Mouse (Mus musculus): Measurements from ENCODE around the gene Pcbp1. TPM values are rescaled to one million over a fixed set of nuclear protein-coding genes. Genes with fewer than 3 reads are reported as not detected.
A peak's percentile ranks its signal among the peaks of the same experiment; 100 is the strongest.

Pcbp1 gene
- polyA plus RNA-seq, 1 experiment from 2014 or later, result 331 TPM

DNA sequence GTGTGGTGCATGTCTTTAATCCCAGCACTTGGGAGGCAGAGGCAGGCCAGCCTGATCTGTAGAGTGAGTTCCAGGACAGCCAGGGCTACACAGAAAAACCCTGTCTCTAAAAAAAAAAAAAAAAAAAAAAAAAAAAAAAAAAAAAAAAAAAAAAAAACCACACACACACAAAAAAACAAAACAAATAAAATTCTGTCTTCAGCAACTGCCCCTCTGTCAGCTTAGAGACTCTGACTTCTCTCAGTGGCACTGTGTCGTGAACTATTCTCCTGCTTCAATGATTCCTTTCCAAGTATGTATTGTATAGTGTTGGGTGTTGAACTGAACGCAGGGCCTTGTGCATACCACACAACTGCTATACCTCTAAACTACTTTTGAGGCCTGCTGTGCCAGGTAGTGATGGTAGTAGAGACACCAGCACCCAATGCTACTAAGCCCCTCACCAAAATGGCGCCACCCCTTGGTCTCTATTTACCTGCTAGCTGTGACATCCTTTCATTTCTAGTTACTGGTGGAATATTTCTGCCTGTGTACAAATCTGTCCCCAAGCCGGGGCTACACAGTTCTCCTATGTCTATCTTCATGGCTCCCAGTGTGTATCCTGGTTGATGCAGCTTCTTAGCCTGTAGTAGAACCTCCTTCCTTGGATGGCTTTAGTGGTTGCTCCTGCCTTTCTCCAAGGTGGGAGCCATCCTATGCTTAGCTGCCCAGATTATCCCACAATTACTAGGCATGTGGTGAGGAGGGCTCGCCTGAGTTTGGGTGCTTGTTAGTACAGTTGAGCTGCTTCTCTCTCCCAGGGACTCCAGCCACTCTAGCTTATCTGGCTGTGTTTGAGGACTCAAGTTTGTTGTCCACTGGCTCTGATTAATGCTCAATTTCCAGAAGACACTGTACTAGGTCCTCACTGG lies 3.9 kb downstream of the Pcbp1 start:
- H3K9me3 ChIP-seq (replicated peaks), result no peaks in the 10 kb centered on the region
- H3K4me3 ChIP-seq (replicated peaks), result no peak overlapping the region; the same call in 1 of the 2 replicates
- H3K4me2 ChIP-seq, result peak overlapping the region; percentile 70
- peaks cover 17% of the 10 kb centered on the region for H3K4me1 ChIP-seq
- no peaks in the 10 kb centered on the region for H3K27me3 ChIP-seq (replicated peaks)
- peak overlapping the region; percentile 48 for H3K27ac ChIP-seq (replicated peaks)
- no peak for ATAC-seq (ENCODE audit: low FRiP score)
- no peak overlapping the region for H3K9ac ChIP-seq (replicated peaks)
- 85% methylated on average over 5 of the region's 5 CpGs for WGBS
- peaks cover 12% of the 10 kb centered on the region for H3K36me3 ChIP-seq

- no peak for ATAC-seq (ENCODE audit: low FRiP score)
- no peaks in the 10 kb centered on the region for H3K27me3 ChIP-seq (replicated peaks)
- H3K27ac ChIP-seq (replicated peaks), result no peak overlapping the region
- H3K4me3 ChIP-seq (replicated peaks), result no peak overlapping the region
- peaks cover 16% of the 10 kb centered on the region for H3K4me1 ChIP-seq
- H3K36me3 ChIP-seq, result peaks cover 12% of the 10 kb centered on the region
- H3K9ac ChIP-seq (replicated peaks), result no peak overlapping the region
- 93% methylated on average over 3 of the region's 3 CpGs for WGBS
- no peaks in the 10 kb centered on the region for H3K9me3 ChIP-seq (replicated peaks)
- H3K4me2 ChIP-seq, result no peak overlapping the region
These were observed 6.3 kb downstream of the Pcbp1 start for GRCm38 (mm10) chr6:86519767-86520345.

- Histone ChIP-seq H3K4me1 (no peaks in the 10 kb centered on the region), H3K27me3 (replicated peaks) (no peaks in the 10 kb centered on the region), H3K9me3 (replicated peaks) (no peaks in the 10 kb centered on the region), H3K4me2 (no peak overlapping the region), H3K4me3 (replicated peaks) (no peak overlapping the region), H3K9ac (replicated peaks) (no peak overlapping the region), H3K27ac (replicated peaks) (no peak overlapping the region), H3K36me3 (peaks cover 1% of the 10 kb centered on the region)
- no peak for ATAC-seq (ENCODE audit: low FRiP score)
- 77% methylated on average over 1 of the region's 1 CpGs for WGBS
These were observed 10.1 kb downstream of the Pcbp1 start for GRCm38 (mm10) chr6:86516021-86516420.

- Histone ChIP-seq H3K9me3 (replicated peaks) (no peaks in the 10 kb centered on the region), H3K4me1 (no peaks in the 10 kb centered on the region), H3K36me3 (no peaks in the 10 kb centered on the region), H3K27ac (replicated peaks) (no peak overlapping the region), H3K4me2 (no peak overlapping the region), H3K9ac (replicated peaks) (no peak overlapping the region), H3K27me3 (replicated peaks) (no peaks in the 10 kb centered on the region), H3K4me3 (replicated peaks) (no peak overlapping the region)
- 93% methylated on average over 4 of the region's 4 CpGs for WGBS
- ATAC-seq (ENCODE audit: low FRiP score), result no peak
These were observed 12.8 kb downstream of the Pcbp1 start for GRCm38 (mm10) chr6:86513296-86513695.

GRCm38 (mm10) chr6:86510979-86511378 lies 15.1 kb downstream of the Pcbp1 start:
- Histone ChIP-seq H3K4me3 (replicated peaks) (no peak overlapping the region), H3K9me3 (replicated peaks) (no peaks in the 10 kb centered on the region), H3K36me3 (no peaks in the 10 kb centered on the region), H3K9ac (replicated peaks) (no peak overlapping the region), H3K27me3 (replicated peaks) (no peaks in the 10 kb centered on the region), H3K27ac (replicated peaks) (no peak overlapping the region), H3K4me1 (no peaks in the 10 kb centered on the region), H3K4me2 (no peak overlapping the region)
- WGBS, result 88% methylated on average over 4 of the region's 4 CpGs
- ATAC-seq (ENCODE audit: low FRiP score), result no peak

DNA sequence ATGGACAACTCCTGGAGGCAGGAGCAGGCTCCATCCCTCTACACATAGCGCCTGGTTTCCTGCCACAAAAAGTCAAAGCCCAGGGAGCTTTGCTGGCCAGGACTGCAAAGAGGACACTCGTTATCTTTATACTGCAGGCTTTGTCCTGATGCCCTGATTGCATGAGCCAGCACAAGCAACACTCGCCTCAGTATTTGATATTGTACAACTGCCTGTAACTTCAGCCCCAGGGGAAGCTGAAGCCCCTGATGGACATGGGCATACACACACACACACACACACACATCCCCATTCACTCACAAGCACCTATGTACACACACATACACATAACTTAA lies 16.3 kb downstream of the Pcbp1 start:
- Histone ChIP-seq H3K36me3 (no peaks in the 10 kb centered on the region), H3K4me2 (no peak overlapping the region), H3K9ac (replicated peaks) (no peak overlapping the region), H3K27me3 (replicated peaks) (no peaks in the 10 kb centered on the region), H3K9me3 (replicated peaks) (no peaks in the 10 kb centered on the region), H3K27ac (replicated peaks) (no peak overlapping the region), H3K4me3 (replicated peaks) (no peak overlapping the region), H3K4me1 (no peaks in the 10 kb centered on the region)
- WGBS, result 70% methylated on average over 3 of the region's 3 CpGs
- no peak for ATAC-seq (ENCODE audit: low FRiP score)

DNA sequence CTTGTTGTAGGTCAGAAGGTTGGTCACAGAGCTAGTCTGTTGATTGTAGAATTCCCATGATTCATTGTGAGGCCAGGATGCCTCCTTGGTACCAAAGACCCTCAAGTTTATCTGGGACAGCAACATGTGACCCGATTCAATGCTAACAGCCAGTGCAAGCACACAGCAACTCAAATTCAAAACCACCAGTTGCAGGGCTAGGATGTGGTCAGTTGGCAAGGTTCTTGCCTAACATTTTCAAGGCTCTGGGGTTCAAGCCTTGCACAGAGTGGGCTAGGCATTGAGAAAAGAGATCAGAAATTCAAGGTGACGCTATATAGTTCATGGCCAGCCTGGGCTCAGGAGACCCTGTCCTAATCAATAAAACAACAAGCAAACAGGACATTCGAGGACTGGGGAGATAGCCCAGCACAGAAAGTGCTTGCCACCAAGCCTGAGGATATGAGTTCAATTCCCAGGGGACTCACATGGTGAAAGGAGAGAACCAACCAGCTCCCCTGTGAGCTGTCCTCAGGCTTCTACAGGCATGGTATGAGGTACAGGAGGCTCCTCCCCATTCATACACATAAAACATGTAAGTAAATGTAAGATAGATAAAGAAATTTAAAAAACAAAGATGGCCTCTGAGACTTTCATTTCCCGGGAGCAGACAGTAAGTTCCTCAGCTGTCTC lies 16.8 kb downstream of the Pcbp1 start:
- H3K27me3 ChIP-seq (replicated peaks), result no peaks in the 10 kb centered on the region
- no peak overlapping the region for H3K4me2 ChIP-seq
- no peak overlapping the region for H3K27ac ChIP-seq (replicated peaks)
- ATAC-seq (ENCODE audit: low FRiP score), result no peak
- 85% methylated on average over 4 of the region's 4 CpGs for WGBS
- no peaks in the 10 kb centered on the region for H3K9me3 ChIP-seq (replicated peaks)
- H3K4me3 ChIP-seq (replicated peaks), result no peak overlapping the region
- H3K4me1 ChIP-seq, result no peaks in the 10 kb centered on the region
- H3K9ac ChIP-seq (replicated peaks), result no peak overlapping the region
- no peaks in the 10 kb centered on the region for H3K36me3 ChIP-seq

DNA sequence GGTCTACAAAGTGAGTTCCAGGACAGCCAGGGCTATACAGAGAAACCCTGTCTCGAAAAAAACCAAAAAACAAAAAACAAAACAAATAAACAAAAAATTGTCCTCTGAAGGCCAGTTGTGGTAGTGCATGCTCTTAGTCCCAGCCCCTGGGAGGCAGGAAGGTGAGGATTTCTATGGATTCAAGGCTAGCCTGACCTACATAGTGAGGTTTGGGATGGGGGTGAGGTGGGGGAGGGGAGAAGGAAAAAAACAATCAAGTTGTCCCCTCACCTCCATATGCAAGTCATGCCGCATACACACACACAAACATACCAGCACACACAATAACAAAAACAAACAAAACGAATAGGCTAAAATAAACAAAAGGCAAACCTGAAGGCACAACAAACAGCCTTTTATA lies 17.4 kb downstream of the Pcbp1 start:
- no peaks in the 10 kb centered on the region for H3K36me3 ChIP-seq
- no peak overlapping the region for H3K9ac ChIP-seq (replicated peaks)
- H3K4me1 ChIP-seq, result no peaks in the 10 kb centered on the region
- H3K4me2 ChIP-seq, result no peak overlapping the region
- no peaks in the 10 kb centered on the region for H3K27me3 ChIP-seq (replicated peaks)
- 84% methylated on average over 3 of the region's 3 CpGs for WGBS
- no peak for ATAC-seq (ENCODE audit: low FRiP score)
- no peak overlapping the region for H3K27ac ChIP-seq (replicated peaks)
- no peaks in the 10 kb centered on the region for H3K9me3 ChIP-seq (replicated peaks)
- no peak overlapping the region for H3K4me3 ChIP-seq (replicated peaks)

DNA sequence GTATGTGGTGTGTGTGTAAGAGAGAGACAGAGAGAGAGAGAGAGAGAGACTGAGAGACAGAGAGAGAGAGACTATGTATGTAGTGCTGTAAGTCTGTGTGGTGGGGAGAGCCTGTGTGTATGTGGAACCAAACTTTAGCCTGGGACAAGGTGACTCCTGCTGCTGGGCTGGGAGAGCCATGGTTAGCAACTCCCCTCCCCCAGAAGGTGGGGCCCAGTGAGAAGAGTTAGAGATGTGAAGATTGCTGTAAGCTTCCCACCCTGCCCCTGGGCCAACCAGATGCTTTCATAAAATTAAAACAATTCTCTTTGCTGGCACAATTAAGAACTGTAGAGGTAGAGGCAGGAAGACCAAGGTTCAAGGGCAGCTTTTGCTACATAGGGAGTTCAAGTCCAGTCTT lies 19.0 kb downstream of the Pcbp1 start:
- H3K4me3 ChIP-seq (replicated peaks), result no peak overlapping the region

DNA sequence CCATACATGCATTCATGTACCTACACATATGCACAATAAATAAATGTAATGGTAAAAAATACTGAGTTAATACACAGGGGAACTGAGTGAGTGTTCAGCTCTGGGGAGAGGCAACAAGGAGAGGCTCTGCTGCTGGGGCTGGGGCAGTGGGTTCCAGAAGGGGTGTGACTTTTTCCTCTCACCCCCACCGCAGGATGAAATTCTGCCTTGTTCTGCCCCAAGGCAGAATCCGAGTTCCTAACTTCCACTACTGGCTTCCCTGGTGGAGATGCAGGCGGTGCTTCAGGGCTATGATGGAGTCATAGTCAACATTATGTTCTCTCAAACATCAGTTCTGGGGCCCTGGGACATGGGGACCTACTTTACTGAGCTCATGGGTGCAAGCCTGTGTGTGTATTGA lies 19.8 kb downstream of the Pcbp1 start:
- Histone ChIP-seq H3K27me3 (replicated peaks) (no peaks in the 10 kb centered on the region), H3K4me1 (no peaks in the 10 kb centered on the region), H3K9ac (replicated peaks) (no peak overlapping the region), H3K4me3 (replicated peaks) (no peak overlapping the region), H3K9me3 (replicated peaks) (no peaks in the 10 kb centered on the region), H3K36me3 (no peaks in the 10 kb centered on the region), H3K27ac (replicated peaks) (no peak overlapping the region), H3K4me2 (no peak overlapping the region)
- ATAC-seq (ENCODE audit: low FRiP score), result no peak
- WGBS, result 90% methylated on average over 3 of the region's 3 CpGs

More for the DNA sequence above, 19.0 kb downstream of the Pcbp1 start:
- Histone ChIP-seq H3K4me2 (no peak overlapping the region), H3K27ac (replicated peaks) (no peak overlapping the region), H3K27me3 (replicated peaks) (no peaks in the 10 kb centered on the region), H3K9me3 (replicated peaks) (no peaks in the 10 kb centered on the region), H3K36me3 (no peaks in the 10 kb centered on the region), H3K9ac (replicated peaks) (no peak overlapping the region), H3K4me1 (no peaks in the 10 kb centered on the region)
- ATAC-seq (ENCODE audit: low FRiP score), result no peak

DNA sequence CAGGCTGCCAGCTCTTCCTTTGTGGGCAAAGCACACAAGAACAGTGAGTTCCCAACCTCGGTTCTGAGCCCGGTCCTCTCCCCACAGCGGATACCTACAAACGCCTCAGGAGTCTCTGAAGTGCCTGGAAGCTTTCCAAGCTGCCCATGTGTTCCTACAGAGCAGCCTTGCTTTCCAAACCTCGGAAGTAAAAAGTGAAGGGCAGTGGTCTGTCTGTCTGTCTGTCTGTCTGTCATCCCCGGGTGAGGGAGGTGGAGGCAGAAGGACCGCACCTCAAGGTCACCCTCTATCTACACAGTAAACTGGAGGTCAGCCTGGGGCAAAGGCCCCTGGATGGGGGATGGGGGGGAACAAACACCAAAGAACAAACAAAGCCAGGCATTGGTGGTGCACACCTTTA lies 20.4 kb downstream of the Pcbp1 start:
- H3K4me1 ChIP-seq, result no peaks in the 10 kb centered on the region
- 75% methylated on average over 7 of the region's 7 CpGs for WGBS
- no peak overlapping the region for H3K9ac ChIP-seq (replicated peaks)
- no peaks in the 10 kb centered on the region for H3K36me3 ChIP-seq
- H3K27me3 ChIP-seq (replicated peaks), result no peaks in the 10 kb centered on the region
- no peak overlapping the region for H3K27ac ChIP-seq (replicated peaks)
- no peak for ATAC-seq (ENCODE audit: low FRiP score)
- H3K4me2 ChIP-seq, result no peak overlapping the region
- no peak overlapping the region for H3K4me3 ChIP-seq (replicated peaks)
- H3K9me3 ChIP-seq (replicated peaks), result no peaks in the 10 kb centered on the region

DNA sequence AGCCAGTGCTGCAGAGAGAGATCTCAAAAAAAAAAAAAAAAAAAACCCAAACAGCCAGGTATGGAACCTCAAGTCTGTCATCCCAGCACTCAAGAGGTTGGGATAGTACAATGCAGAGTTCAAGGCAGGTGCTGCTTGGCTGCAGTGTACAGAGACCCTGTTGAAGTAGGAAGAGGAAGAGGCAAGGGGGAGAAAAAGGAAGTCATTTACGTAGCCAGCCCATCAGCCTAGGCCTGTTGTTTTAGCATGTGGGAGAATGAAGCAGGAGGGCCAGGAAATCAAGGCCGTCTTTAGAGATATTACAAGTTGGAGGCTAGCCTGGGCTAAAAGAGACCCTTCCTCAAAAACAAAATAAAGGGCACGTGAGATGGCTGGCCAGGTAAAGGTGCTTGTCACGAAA lies 22.6 kb downstream of the Pcbp1 start:
- H3K27me3 ChIP-seq (replicated peaks), result no peaks in the 10 kb centered on the region
- H3K36me3 ChIP-seq, result no peaks in the 10 kb centered on the region
- H3K4me1 ChIP-seq, result no peaks in the 10 kb centered on the region
- no peaks in the 10 kb centered on the region for H3K9me3 ChIP-seq (replicated peaks)
- no peak overlapping the region for H3K4me2 ChIP-seq
- no peak overlapping the region for H3K9ac ChIP-seq (replicated peaks)
- ATAC-seq (ENCODE audit: low FRiP score), result no peak
- 89% methylated on average over 4 of the region's 4 CpGs for WGBS
- no peak overlapping the region for H3K4me3 ChIP-seq (replicated peaks)
- no peak overlapping the region for H3K27ac ChIP-seq (replicated peaks)

Measured in neural tube, embryonic 15.5 days (tissue).